Mouse (Mus musculus) intestine, postnatal 0 days (tissue): Measurements from ENCODE around the gene Zfp704. TPM values are rescaled to one million over a fixed set of nuclear protein-coding genes. Genes with fewer than 3 reads are reported as not detected.

Experiments used
- ATAC-seq: fragments of 200-750 bp; cut with Nextera tagmentation; 2 replicates; pipeline ENCODE4 v1.8.0; 2017; ENCODE audit warnings: mild to moderate bottlenecking, moderate TSS enrichment, moderate library complexity
- H3K27ac ChIP-seq: fragments of 300-500 bp; sonication (generic); 2 replicates; pipeline ENCODE4 v1.5.1; 2014; ENCODE audit warnings: mild to moderate bottlenecking, low read depth, low read length, moderate library complexity
- H3K27me3 ChIP-seq: fragments of 300-500 bp; sonication (generic); replicated peaks from 2 replicates; pipeline ENCODE4 v1.6.1; 2014; ENCODE audit warnings: low read length, mixed read lengths; ENCODE audit not compliant: control insufficient read depth, insufficient read depth
- H3K36me3 ChIP-seq: fragments of 300-500 bp; sonication (generic); 2 replicates; pipeline ENCODE4 v1.6.1; 2014; ENCODE audit warnings: mild to moderate bottlenecking, moderate library complexity; ENCODE audit not compliant: control insufficient read depth, insufficient read depth
- H3K4me1 ChIP-seq: fragments of 300-500 bp; sonication (generic); replicated peaks from 2 replicates; pipeline ENCODE4 v1.6.1; 2014; ENCODE audit warnings: antibody characterized with exemption, low read length, mixed read lengths; ENCODE audit not compliant: control insufficient read depth, insufficient read depth
- H3K4me2 ChIP-seq: fragments of 300-500 bp; sonication (generic); replicated peaks from 2 replicates; pipeline ENCODE4 v1.6.1; 2014; ENCODE audit warnings: low read depth, mild to moderate bottlenecking, moderate library complexity
- H3K4me3 ChIP-seq: fragments of 300-500 bp; sonication (generic); 2 replicates; pipeline ENCODE4 v1.5.1; 2014; ENCODE audit warnings: low read depth, low read length
- H3K9ac ChIP-seq: fragments of 300-500 bp; sonication (generic); 2 replicates; pipeline ENCODE4 v1.6.1; 2014; ENCODE audit warnings: mild to moderate bottlenecking, low read depth, low read length
- H3K9me3 ChIP-seq: fragments of 300-500 bp; sonication (generic); 2 replicates; pipeline ENCODE4 v1.6.1; 2016; ENCODE audit warnings: mixed run types; ENCODE audit not compliant: control insufficient read depth
- CTCF ChIP-seq: sonication (generic); IDR thresholded peaks from 2 replicates; pipeline ENCODE4 v1.5.1; 2016; ENCODE audit warnings: low read depth, mild to moderate bottlenecking, control low read depth, antibody characterized with exemption, moderate library complexity
- WGBS: fragments of 180-500 bp; shearing (Covaris S2); extraction: QIAGEN DNeasy Blood & Tissue Kit; methylation state at CpG from one replicate; pipeline ENCODE4 v1.1.7; 2014; 5-methylcytosine and 5-hydroxymethylcytosine counted together
- polyA plus RNA-seq: library from polyadenylated mRNA; unstranded; fragments of >200 nt; fragmentation: Nextera tagmentation; extraction: Ambion mirVana; gene quantifications from 2 replicates; pipeline ENCODE4 v1.2.1, GENCODE M21; 2015

Gene Zfp704
- polyA plus RNA-seq, 1 experiment from 2014 or later, result 2.8 TPM

DNA sequence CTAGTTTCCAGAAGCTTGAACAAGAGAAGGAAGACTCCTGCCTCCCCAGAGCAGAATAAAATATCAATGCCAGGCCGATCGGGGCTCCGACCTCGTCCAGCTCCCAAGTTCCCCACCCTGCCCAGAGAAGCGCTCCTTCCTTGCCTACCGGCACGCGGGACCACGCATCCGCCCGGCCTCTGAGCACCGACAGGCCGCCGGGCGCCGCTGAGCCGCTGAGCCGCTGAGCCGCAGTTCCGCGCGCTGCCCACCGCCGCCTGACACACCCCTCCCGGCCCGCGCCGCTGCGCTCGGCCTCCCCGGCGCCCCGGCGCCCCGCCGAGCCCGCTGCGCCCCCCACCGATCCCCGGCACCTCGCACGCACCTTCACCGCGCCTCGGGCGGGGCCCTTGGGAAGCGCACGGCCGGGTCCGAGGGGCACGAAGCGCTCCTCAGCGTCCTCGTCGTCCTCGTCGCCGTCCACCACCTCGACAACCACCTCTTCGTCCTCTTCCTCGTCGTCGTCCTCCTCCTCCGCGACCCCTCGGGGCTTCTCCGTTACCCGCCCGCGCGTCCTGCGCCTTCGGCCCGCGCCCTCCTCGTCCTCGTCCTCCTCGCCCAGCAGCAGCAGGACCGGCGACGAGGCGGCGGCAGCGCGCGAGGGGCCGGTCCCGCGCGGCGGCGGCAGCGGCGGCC, 842 bp downstream of the Zfp704 start:
- WGBS, result under 1% methylated on average over 90 of the region's 94 CpGs
- Histone ChIP-seq H3K4me1 (0 out of 2 replicates have a peak, but pooled peaks cover under 1% of the 10 kb centered on the region), H3K27ac (peak overlapping the region; percentile 83), H3K27me3 (no peaks in the 10 kb centered on the region), H3K9me3 (no peaks in the 10 kb centered on the region), H3K9ac (peak overlapping the region; percentile 81), H3K4me2 (peak overlapping the region; percentile 98), H3K36me3 (no peaks in the 10 kb centered on the region), H3K4me3 (peak overlapping the region; percentile 81)
- ATAC-seq, result peak; percentile 22
- TF ChIP-seq CTCF, result no peak

GRCm38 (mm10) chr3:9608441-9608905, 1.4 kb downstream of the Zfp704 start:
- TF ChIP-seq CTCF, result no peak
- Histone ChIP-seq H3K4me2 (peak overlapping the region; percentile 98), H3K4me1 (no peaks in the 10 kb centered on the region), H3K9ac (peak overlapping the region; percentile 81), H3K27me3 (no peaks in the 10 kb centered on the region), H3K4me3 (peak overlapping the region; percentile 81), H3K9me3 (no peaks in the 10 kb centered on the region), H3K27ac (peak overlapping the region; percentile 83; the same call in 1 of the 2 replicates), H3K36me3 (no peaks in the 10 kb centered on the region)
- under 1% methylated on average over 16 of the region's 16 CpGs for WGBS
- ATAC-seq, result no peak; the same call in 1 of the 2 replicates

- no peaks in the 10 kb centered on the region for H3K36me3 ChIP-seq
- H3K9ac ChIP-seq, result no peak overlapping the region
- no peaks in the 10 kb centered on the region for H3K27me3 ChIP-seq
- H3K9me3 ChIP-seq, result no peaks in the 10 kb centered on the region
- peak overlapping the region; percentile 98; the same call in 1 of the 2 replicates for H3K4me2 ChIP-seq
- no peaks in the 10 kb centered on the region for H3K4me1 ChIP-seq
- no peak for ATAC-seq
- WGBS, result 62% methylated on average over 5 of the region's 5 CpGs
- no peak overlapping the region for H3K27ac ChIP-seq
- no peak for TF ChIP-seq CTCF
- H3K4me3 ChIP-seq, result no peak overlapping the region
Measured at GRCm38 (mm10) chr3:9607686-9608085, 2.2 kb downstream of the Zfp704 start.

DNA sequence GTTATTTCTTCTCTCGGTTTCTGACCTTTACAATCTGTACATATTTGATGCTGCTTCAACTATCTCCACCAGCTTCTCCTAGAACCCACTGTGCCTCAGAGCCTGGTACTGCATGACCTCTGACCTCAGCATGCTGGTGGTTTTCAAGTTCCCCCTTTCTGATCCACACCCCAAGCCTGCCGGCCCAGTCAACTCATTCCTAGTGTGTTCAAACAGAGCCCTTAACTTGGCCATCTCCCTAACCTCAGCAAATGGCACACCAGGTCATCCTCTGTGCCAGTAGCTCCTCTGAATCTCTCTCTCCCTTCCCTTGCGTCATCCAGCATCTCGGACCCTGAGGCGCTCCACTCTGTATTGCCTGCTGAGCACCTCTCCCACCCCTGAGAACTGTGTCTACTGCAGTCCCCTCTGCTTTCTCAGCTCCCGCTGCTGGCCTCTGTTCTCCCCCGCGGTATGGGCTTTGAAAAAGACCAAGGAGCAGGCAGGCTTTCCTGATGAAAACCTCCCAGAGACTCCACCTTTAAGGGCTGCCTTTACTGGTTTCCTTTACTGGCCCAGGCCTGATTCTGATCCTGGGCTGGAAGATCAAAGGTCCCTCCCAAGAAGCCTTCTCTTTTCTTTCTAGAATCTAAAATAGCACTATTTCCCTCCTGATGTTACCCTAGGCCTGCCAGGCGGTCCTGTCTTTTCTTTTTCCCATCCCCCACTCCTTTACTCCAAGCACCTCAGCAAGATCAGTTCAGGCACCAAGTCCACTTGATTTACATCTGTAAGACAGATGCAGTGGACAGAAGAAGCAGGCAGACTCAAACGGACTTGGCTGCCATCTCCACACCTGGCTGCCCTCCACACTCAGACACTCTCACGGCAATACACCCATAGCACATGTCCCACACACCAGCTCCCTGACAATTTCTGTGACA, 3.8 kb downstream of the Zfp704 start:
- H3K27me3 ChIP-seq, result no peaks in the 10 kb centered on the region
- no peak for ATAC-seq
- TF ChIP-seq CTCF, result no peak
- no peaks in the 10 kb centered on the region for H3K9me3 ChIP-seq
- no peak overlapping the region for H3K4me2 ChIP-seq
- 66% methylated on average over 11 of the region's 11 CpGs for WGBS
- no peak overlapping the region for H3K4me3 ChIP-seq
- no peaks in the 10 kb centered on the region for H3K36me3 ChIP-seq
- H3K4me1 ChIP-seq, result no peaks in the 10 kb centered on the region
- H3K9ac ChIP-seq, result no peak overlapping the region; the same call in 1 of the 2 replicates
- no peak overlapping the region for H3K27ac ChIP-seq

DNA sequence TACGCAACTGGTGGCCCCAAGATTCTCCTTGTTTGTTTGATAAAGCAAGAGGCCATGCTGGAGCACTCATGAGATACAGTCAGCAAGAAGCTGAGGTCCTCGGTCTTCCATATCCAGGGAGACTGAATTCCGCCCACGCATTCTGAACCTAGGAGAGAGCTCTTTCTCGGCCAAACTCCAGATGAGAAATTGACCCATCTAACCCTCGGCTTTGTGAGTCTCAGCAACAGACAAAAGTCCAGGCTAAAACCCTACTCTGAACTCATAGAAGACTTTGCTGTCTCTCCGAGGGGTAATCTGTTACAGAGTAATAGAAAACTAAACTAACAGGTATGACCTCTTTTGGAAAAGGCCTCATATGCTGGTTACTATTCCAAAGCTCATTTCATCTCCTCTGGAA, 4.9 kb downstream of the Zfp704 start:
- Histone ChIP-seq H3K4me1 (no peaks in the 10 kb centered on the region), H3K27ac (no peak overlapping the region), H3K4me2 (no peak overlapping the region), H3K36me3 (no peaks in the 10 kb centered on the region), H3K9me3 (no peaks in the 10 kb centered on the region), H3K27me3 (no peaks in the 10 kb centered on the region), H3K4me3 (no peak overlapping the region), H3K9ac (no peak overlapping the region)
- no peak for ATAC-seq
- whole genome bisulfite sequencing, result 73% methylated on average over 7 of the region's 7 CpGs
- no peak for TF ChIP-seq CTCF

GRCm38 (mm10) chr3:9603866-9604265, 6.0 kb downstream of the Zfp704 start:
- Histone ChIP-seq H3K9ac (no peak overlapping the region), H3K36me3 (no peaks in the 10 kb centered on the region), H3K4me1 (no peaks in the 10 kb centered on the region), H3K27ac (no peak overlapping the region), H3K9me3 (no peaks in the 10 kb centered on the region), H3K4me2 (no peak overlapping the region), H3K27me3 (no peaks in the 10 kb centered on the region), H3K4me3 (no peak overlapping the region)
- no peak for ATAC-seq
- WGBS, result 74% methylated on average over 4 of the region's 4 CpGs
- TF ChIP-seq CTCF, result no peak
